In the genomic region with DNA sequence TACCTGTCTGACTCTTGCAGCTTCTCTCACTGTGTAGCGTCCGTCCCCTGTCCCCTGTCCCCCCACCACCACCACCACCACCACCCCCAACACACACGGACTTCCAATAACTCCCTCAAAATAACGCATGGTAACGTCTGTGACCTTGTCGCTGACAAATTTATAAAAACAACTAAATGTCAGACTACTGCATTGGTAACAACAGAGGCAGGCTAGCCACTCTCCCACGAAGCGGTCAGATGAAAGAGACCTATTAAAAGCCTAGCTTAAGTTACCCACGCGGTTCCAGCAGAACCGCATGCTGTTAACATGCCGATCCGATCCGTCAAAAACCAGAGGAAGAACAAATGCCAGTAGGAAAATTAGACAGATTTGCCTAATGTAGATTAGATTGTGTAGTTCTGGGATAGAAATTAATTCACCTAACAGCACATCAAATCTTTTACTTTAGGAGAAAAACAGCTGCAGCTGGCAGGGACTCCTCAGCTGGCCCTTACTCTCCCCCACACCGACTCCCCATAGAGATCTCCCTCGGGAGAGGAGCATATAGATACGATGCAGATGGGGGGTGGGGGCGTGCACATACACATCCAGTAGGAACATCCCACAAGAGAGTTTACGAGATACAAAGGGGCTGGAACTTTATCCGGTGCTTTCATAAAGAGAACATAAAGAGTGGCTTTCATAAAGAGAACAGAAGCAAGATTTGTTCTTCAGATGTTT, we compare ENCODE assay signal across 17 mouse cellular contexts. TPM values are rescaled to one million over a fixed set of nuclear protein-coding genes. Genes with fewer than 3 reads are reported as not detected.
DNase-seq lines count a peak whose midpoint lies in the region; ATAC-seq and TF ChIP-seq lines count a peak whose summit lies in the region.
"Had no signal": no experiment of that assay in that cellular context is flagged by ENCODE, and none has a peak within 500 bp of the region (broad histone marks: within the 10 kb centered on the region; RNA-seq: fewer than 3 reads in every experiment).

No protein-coding gene starts in this region.

- no peaks in the 10 kb centered on the region for H3K9me3 ChIP-seq in forebrain, embryonic 11.5 days (ENCODE audit: control insufficient read depth, low read length)
- no peaks in the 10 kb centered on the region for H3K9me3 ChIP-seq in forebrain, embryonic 12.5 days
- no peaks in the 10 kb centered on the region for H3K9me3 ChIP-seq in lung, embryonic 14.5 days (ENCODE audit: low read depth, low read length)
- H3K9me3 ChIP-seq in limb, embryonic 13.5 days = no peaks in the 10 kb centered on the region
- H3K9me3 ChIP-seq in intestine, postnatal 0 days (ENCODE audit: control insufficient read depth) = no peaks in the 10 kb centered on the region
- H3K9me3 ChIP-seq: heart, embryonic 10.5 days; heart, embryonic 15.5 days had no signal

- no peak overlapping the region for H3K4me3 ChIP-seq in forebrain, embryonic 11.5 days (ENCODE audit: low read depth, low read length)
- H3K4me3 ChIP-seq in forebrain, embryonic 12.5 days (replicated peaks) = no peak overlapping the region
- H3K4me3 ChIP-seq in lung, embryonic 14.5 days (ENCODE audit: low read depth, low read length) = no peak overlapping the region
- peak overlapping the region; percentile 17; the same call in 1 of the 2 replicates for H3K4me3 ChIP-seq in limb, embryonic 13.5 days
- no peak overlapping the region for H3K4me3 ChIP-seq in intestine, postnatal 0 days (ENCODE audit: low read depth, low read length)
- H3K4me3 ChIP-seq: heart, embryonic 10.5 days; heart, embryonic 15.5 days had no signal

- ATAC-seq in forebrain, embryonic 11.5 days (replicated peaks; ENCODE audit: low FRiP score) = 0 out of 2 replicates have a peak, but pooled peaks have one; percentile 24
- ATAC-seq in forebrain, embryonic 12.5 days (ENCODE audit: low FRiP score) = no peak
- peak; percentile 16; the same call in 1 of the 2 replicates for ATAC-seq in lung, embryonic 14.5 days (ENCODE audit: insufficient read depth)
- peak; percentile 58; the same call in 1 of the 2 replicates for ATAC-seq in limb, embryonic 13.5 days (ENCODE audit: low FRiP score, low read depth)
- no peak for ATAC-seq in intestine, postnatal 0 days
- ATAC-seq: forebrain, embryonic 14.5 days had no signal

- WGBS in forebrain, embryonic 11.5 days = 83% methylated on average over 20 of the region's 20 CpGs
- 79% methylated on average over 20 of the region's 20 CpGs for WGBS in forebrain, embryonic 12.5 days
- 70% methylated on average over 20 of the region's 20 CpGs for WGBS in lung, embryonic 14.5 days
- WGBS in limb, embryonic 13.5 days = 41% methylated on average over 20 of the region's 20 CpGs
- 78% methylated on average over 20 of the region's 20 CpGs for WGBS in intestine, postnatal 0 days

- no peaks in the 10 kb centered on the region for H3K36me3 ChIP-seq in forebrain, embryonic 11.5 days (ENCODE audit: control insufficient read depth, insufficient read depth, low read length)
- no peaks in the 10 kb centered on the region for H3K36me3 ChIP-seq in forebrain, embryonic 12.5 days (replicated peaks)
- no peaks in the 10 kb centered on the region for H3K36me3 ChIP-seq in lung, embryonic 14.5 days (ENCODE audit: insufficient read depth)
- no peaks in the 10 kb centered on the region for H3K36me3 ChIP-seq in limb, embryonic 13.5 days
- no peaks in the 10 kb centered on the region for H3K36me3 ChIP-seq in intestine, postnatal 0 days (ENCODE audit: control insufficient read depth, insufficient read depth)
- H3K36me3 ChIP-seq: heart, embryonic 10.5 days; heart, embryonic 15.5 days had no signal

- H3K4me1 ChIP-seq in forebrain, embryonic 11.5 days (replicated peaks; ENCODE audit: control insufficient read depth, insufficient read depth, low read length) = no peaks in the 10 kb centered on the region
- H3K4me1 ChIP-seq in forebrain, embryonic 12.5 days = peaks cover under 1% of the 10 kb centered on the region; the same call in 1 of the 2 replicates
- H3K4me1 ChIP-seq in lung, embryonic 14.5 days (ENCODE audit: insufficient read depth) = no peaks in the 10 kb centered on the region
- peaks cover 13% of the 10 kb centered on the region for H3K4me1 ChIP-seq in limb, embryonic 13.5 days
- H3K4me1 ChIP-seq in intestine, postnatal 0 days (replicated peaks; ENCODE audit: control insufficient read depth, insufficient read depth, low read length) = no peaks in the 10 kb centered on the region
- H3K4me1 ChIP-seq: heart, embryonic 10.5 days; heart, embryonic 15.5 days had no signal

- no peak for TF ChIP-seq CTCF in lung, embryonic 14.5 days (IDR thresholded peaks at IDR 0.05; ENCODE audit: low read depth)
- no peak for TF ChIP-seq CTCF in intestine, postnatal 0 days (IDR thresholded peaks at IDR 0.05; ENCODE audit: low read depth)

- no peak for DNase-seq in forebrain, embryonic 11.5 days (ENCODE audit: low spot score)
- no peak for DNase-seq in lung, embryonic 14.5 days
- DNase-seq in lung, adult 18-20 months = no peak
- no peak for DNase-seq in frontal cortex, postnatal 14 days (ENCODE audit: low spot score in 2 of 2)
- DNase-seq: adrenal gland, postnatal 10 days; cerebellum, adult 11 months; cerebellum, adult 8-10 months; cerebellum, postnatal 25 days; heart, postnatal 14 days had no signal

- no peak overlapping the region for H3K9ac ChIP-seq in forebrain, embryonic 11.5 days (ENCODE audit: low read length)
- no peak overlapping the region for H3K9ac ChIP-seq in forebrain, embryonic 12.5 days
- H3K9ac ChIP-seq in lung, embryonic 14.5 days = no peak overlapping the region
- no peak overlapping the region for H3K9ac ChIP-seq in limb, embryonic 13.5 days
- no peak overlapping the region for H3K9ac ChIP-seq in intestine, postnatal 0 days (ENCODE audit: low read depth, low read length)
- H3K9ac ChIP-seq: heart, embryonic 15.5 days; hindbrain, embryonic 14.5 days had no signal

- no peak overlapping the region for H3K27ac ChIP-seq in forebrain, embryonic 11.5 days (ENCODE audit: low read depth, low read length)
- no peak overlapping the region for H3K27ac ChIP-seq in forebrain, embryonic 12.5 days
- no peak overlapping the region for H3K27ac ChIP-seq in lung, embryonic 14.5 days (ENCODE audit: low read depth)
- H3K27ac ChIP-seq in limb, embryonic 13.5 days = no peak overlapping the region
- no peak overlapping the region for H3K27ac ChIP-seq in intestine, postnatal 0 days (ENCODE audit: low read depth, low read length)
- H3K27ac ChIP-seq: heart, embryonic 10.5 days; heart, embryonic 15.5 days; hindbrain, embryonic 14.5 days had no signal

- no peaks in the 10 kb centered on the region for H3K27me3 ChIP-seq in forebrain, embryonic 11.5 days (ENCODE audit: control insufficient read depth, insufficient read depth, low read length)
- H3K27me3 ChIP-seq in forebrain, embryonic 12.5 days = no peaks in the 10 kb centered on the region
- no peaks in the 10 kb centered on the region for H3K27me3 ChIP-seq in lung, embryonic 14.5 days (ENCODE audit: insufficient read depth, low read length)
- no peaks in the 10 kb centered on the region for H3K27me3 ChIP-seq in limb, embryonic 13.5 days
- no peaks in the 10 kb centered on the region for H3K27me3 ChIP-seq in intestine, postnatal 0 days (replicated peaks; ENCODE audit: control insufficient read depth, insufficient read depth, low read length)
- H3K27me3 ChIP-seq: heart, embryonic 15.5 days had no signal

- no peak overlapping the region for H3K4me2 ChIP-seq in forebrain, embryonic 11.5 days (ENCODE audit: low read depth, low read length, severe bottlenecking)
- H3K4me2 ChIP-seq in forebrain, embryonic 12.5 days = no peak overlapping the region
- no peak overlapping the region for H3K4me2 ChIP-seq in lung, embryonic 14.5 days
- peak overlapping the region; percentile 48 for H3K4me2 ChIP-seq in limb, embryonic 13.5 days (replicated peaks)
- no peak overlapping the region for H3K4me2 ChIP-seq in intestine, postnatal 0 days (replicated peaks; ENCODE audit: low read depth)
- H3K4me2 ChIP-seq: heart, embryonic 15.5 days; hindbrain, embryonic 14.5 days had no signal

RNA-seq across cellular contexts. Expression of gene Ccdc81, which starts 5.6 kb away (rescaled TPM):
- polyA plus RNA-seq in forebrain, embryonic 11.5 days (2014; fragmentation: Nextera tagmentation; extraction: Ambion mirVana) = 0.11 and 0.16 TPM in 2 replicates
- polyA plus RNA-seq in forebrain, embryonic 12.5 days (2016; fragmentation: Nextera tagmentation; extraction: Ambion mirVana) = 0.43 TPM in 1 of 2 replicates, not detected in the other
- not detected in 2 replicates for polyA plus RNA-seq in lung, embryonic 14.5 days (2014; fragmentation: Nextera tagmentation; extraction: Ambion mirVana)
- 0.13 and 0.24 TPM in 2 replicates for polyA plus RNA-seq in limb, embryonic 13.5 days (2015; fragmentation: Nextera tagmentation; extraction: Ambion mirVana)
- polyA plus RNA-seq in intestine, postnatal 0 days (2015; fragmentation: Nextera tagmentation; extraction: Ambion mirVana) = 0.04 and 0.08 TPM in 2 replicates
- polyA plus RNA-seq: heart, embryonic 15.5 days; intestine, embryonic 16.5 days had no signal

RNA-seq across cellular contexts. Expression of gene Hikeshi, which starts 31.9 kb away (rescaled TPM):
- 136 and 152 TPM in 2 replicates for polyA plus RNA-seq in forebrain, embryonic 11.5 days (2014; fragmentation: Nextera tagmentation; extraction: Ambion mirVana)
- 155 and 157 TPM in 2 replicates for polyA plus RNA-seq in forebrain, embryonic 12.5 days (2016; fragmentation: Nextera tagmentation; extraction: Ambion mirVana)
- 126 and 136 TPM in 2 replicates for polyA plus RNA-seq in lung, embryonic 14.5 days (2014; fragmentation: Nextera tagmentation; extraction: Ambion mirVana)
- polyA plus RNA-seq in limb, embryonic 13.5 days (2015; fragmentation: Nextera tagmentation; extraction: Ambion mirVana) = 124 and 134 TPM in 2 replicates
- polyA plus RNA-seq in intestine, postnatal 0 days (2015; fragmentation: Nextera tagmentation; extraction: Ambion mirVana) = 60.5 and 63.9 TPM in 2 replicates

Comparison
In these comparisons a context has a peak if more than half of its experiments do, and no peak if none do; other contexts are left out.
1. ATAC-seq: peak in forebrain, embryonic 11.5 days (single experiment), lung, embryonic 14.5 days (single experiment) and limb, embryonic 13.5 days (single experiment); none in forebrain, embryonic 12.5 days (single experiment) and intestine, postnatal 0 days (single experiment).